Mouse (Mus musculus) heart, adult 2 months (tissue): ENCODE measurements around the gene Zfhx3.

Experiments
- CTCF ChIP-seq: fragments of 200-600 bp; IDR thresholded peaks from 2 replicates; pipeline ENCODE4 v1.8.1; 2022; ENCODE audit warnings: antibody characterized with exemption, mild to moderate bottlenecking, moderate library complexity
- POLR2A ChIP-seq: fragments of 200-500 bp; IDR thresholded peaks from 2 replicates; pipeline ENCODE4 v1.6.1; 2011; ENCODE audit warnings: mild to moderate bottlenecking, low read depth, low read length, control low read depth; ENCODE audit not compliant: insufficient read depth

DNA sequence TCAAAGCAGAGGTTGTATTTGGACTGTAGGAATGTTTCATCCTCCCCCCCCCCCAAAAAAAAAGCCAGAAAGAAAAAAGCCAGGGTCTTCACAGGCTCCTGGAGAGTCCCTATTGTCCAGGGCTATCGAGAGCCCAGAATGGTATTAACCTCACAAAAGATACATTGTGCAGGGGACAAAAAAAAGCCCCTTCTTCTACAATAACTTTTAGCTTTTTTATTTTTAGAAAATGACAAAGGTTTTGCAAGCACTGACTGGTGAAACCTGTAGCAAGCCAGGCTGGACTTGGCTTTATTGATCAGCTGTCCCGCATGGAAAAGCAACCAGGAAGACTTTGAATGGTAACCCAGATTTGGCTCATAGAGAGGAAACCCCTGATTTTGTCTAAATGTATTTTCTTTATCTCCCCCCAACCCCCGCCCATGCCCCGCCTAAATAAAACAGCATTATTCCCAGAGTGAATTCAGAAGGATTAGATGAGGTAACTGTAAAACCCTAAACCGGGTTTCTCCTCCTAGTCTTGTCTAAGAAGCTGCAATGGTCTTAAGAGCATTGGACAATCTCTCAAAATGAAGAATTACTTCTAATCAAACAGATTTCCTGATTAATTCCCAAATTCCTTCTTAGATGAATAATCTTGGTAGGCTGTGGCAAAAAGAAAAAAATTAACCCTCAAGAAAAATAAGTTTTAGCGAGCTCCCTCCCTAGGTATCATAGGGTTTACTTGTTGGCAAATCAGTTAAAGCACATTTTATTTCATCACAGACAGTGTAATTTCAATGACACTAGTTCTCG, 759.1 kb downstream of the Zfhx3 start:
- no peak for TF ChIP-seq CTCF
- TF ChIP-seq POLR2A: no peak
